Mouse (Mus musculus) effector memory CD4-positive, alpha-beta T cell, adult 5 months (primary cell): Measurements from ENCODE around the gene Esp1. TPM values are rescaled to one million over a fixed set of nuclear protein-coding genes. Genes with fewer than 3 reads are reported as not detected.

Source experiments
- polyA plus RNA-seq: library from polyadenylated mRNA; unstranded; fragments of 100-300 nt; shearing (Covaris generic); gene quantifications from one replicate; pipeline ENCODE4 v1.2.1, GENCODE M21; 2017

Esp1 gene
- polyA plus RNA-seq = not detected

DNA sequence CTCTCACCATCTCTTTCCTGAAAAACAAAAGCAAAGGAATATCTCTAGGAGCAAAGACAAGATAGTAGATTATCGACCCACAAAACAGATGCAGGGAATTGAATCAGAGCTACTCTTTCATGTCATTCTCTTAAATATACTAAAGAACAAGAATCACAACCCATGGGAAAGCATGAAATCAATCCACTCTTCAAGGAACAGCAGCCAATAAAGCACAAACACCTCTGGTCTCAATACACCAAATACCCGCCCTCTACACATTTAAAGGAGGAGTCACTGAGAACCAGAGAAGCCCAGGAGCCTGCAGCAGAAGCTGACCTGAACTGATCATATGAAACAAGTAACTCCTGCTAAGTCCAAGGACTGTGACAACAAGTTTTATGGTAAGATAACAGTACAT lies at the start of gene Esp1:
Esp1 (plus strand) TSS at position 301 of the 400 bp plus-strand sequence.

Other genes starting within 250 kb of the Esp1 start
- gene Esp8, start 207.1 kb upstream of the Esp1 start, polyA plus RNA-seq = not detected
- not detected for gene Esp6, start 165.6 kb upstream of the Esp1 start, polyA plus RNA-seq
- gene Esp4, start 128.5 kb upstream of the Esp1 start, polyA plus RNA-seq = not detected
- not detected for gene Esp3, start 95.0 kb upstream of the Esp1 start, polyA plus RNA-seq
- gene Crisp2, start 79.9 kb downstream of the Esp1 start, polyA plus RNA-seq = not detected
- not detected for gene Rhag, start 84.0 kb downstream of the Esp1 start, polyA plus RNA-seq
- not detected for gene 9130008F23Rik, start 153.4 kb downstream of the Esp1 start, polyA plus RNA-seq
- not detected for gene Glyatl3, start 187.2 kb downstream of the Esp1 start, polyA plus RNA-seq
- gene Mut, start 207.6 kb downstream of the Esp1 start, polyA plus RNA-seq = 17.7 TPM
- 35.8 TPM for gene Cenpq, start 207.9 kb downstream of the Esp1 start, polyA plus RNA-seq